Mouse (Mus musculus): ENCODE data around the gene Duoxa1. TPM values are rescaled to one million over a fixed set of nuclear protein-coding genes. Genes with fewer than 3 reads are reported as not detected.

The Duoxa1 gene
- polyA plus RNA-seq, 1 experiment from 2014 or later, result not detected

DNA sequence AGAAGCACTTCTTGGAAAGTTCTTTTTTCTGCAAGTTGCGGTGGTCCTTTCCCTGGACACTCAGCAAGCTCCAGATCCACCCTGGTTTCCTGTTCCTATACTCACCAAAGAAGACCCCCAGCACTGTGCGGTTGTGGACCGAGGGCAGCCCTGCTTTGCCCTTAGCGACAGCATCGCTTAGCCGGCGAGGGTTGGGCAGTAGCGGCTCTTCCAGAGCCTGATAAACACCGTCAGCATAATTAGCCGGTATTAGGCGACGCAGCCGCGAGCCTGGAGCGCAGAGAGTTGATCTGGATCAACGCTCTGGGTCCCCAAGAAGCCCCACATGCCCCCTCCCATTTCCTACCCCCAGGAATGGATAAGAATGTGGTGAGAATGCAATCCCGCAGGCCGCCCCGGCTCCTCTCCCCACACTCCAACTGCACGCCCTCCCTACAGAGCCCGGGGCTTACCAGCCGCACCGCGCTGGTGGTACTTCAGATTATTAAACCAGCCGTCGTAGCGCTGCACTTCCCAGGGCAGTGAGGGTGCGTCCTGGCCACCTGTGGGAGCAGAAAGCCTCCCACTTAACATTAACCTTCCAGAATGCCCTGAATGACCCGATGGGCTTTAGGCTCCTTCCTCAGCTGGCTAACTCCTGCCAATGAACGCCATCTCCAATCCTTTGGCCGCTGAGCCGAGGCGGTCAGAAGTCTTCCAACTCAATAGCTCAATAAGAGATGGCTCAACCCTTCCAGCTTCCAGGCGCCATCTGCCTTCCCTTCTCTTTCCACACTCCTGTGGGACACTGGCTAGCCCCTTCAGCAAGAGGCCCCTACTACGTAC lies 16.0 kb downstream of the Duoxa1 start:
- WGBS, result 2% methylated on average over 35 of the region's 35 CpGs
- H3K9me3 ChIP-seq (ENCODE audit: control insufficient read depth, low read length), result no peaks in the 10 kb centered on the region
- H3K4me2 ChIP-seq (replicated peaks; ENCODE audit: low read depth, low read length), result no peak overlapping the region; the same call in 1 of the 2 replicates
- ATAC-seq (ENCODE audit: low FRiP score), result no peak
- 0 out of 2 replicates have a peak overlapping the region, but pooled peaks have one; percentile 0 for H3K4me3 ChIP-seq (ENCODE audit: low read depth, low read length)
- no peak overlapping the region for H3K9ac ChIP-seq (ENCODE audit: low read depth, low read length)
- peak; percentile 57 for DNase-seq (ENCODE audit: low spot score)
- H3K27me3 ChIP-seq (ENCODE audit: control insufficient read depth, insufficient read depth, low read length), result peaks cover 71% of the 10 kb centered on the region
- H3K36me3 ChIP-seq (ENCODE audit: control insufficient read depth, insufficient read depth, low read length), result no peaks in the 10 kb centered on the region
- H3K27ac ChIP-seq (ENCODE audit: low read depth, low read length), result no peak overlapping the region
- H3K4me1 ChIP-seq (replicated peaks; ENCODE audit: control insufficient read depth, insufficient read depth, low read length), result peaks cover 9% of the 10 kb centered on the region

DNA sequence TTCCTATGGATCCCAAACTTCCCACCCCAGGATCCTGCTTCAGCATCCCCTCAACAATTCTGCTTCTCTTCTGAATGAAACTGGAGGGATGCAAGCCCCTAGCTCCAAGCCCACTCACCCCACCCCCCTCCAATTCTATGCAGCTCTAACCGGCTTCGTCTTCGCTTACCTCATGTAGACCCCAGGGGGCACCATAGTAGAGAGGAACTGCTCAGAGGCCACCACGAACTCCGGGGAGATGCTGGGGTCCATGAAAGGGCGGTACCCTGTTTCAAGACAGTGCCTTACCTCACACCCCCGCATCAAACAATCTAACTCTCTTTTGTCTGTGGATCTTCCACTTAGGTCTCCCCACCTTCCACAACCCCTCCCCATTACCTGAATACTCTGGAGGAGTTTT lies 18.6 kb downstream of the Duoxa1 start:
- peak; percentile 25 for DNase-seq (ENCODE audit: low spot score)
- peaks cover 49% of the 10 kb centered on the region for H3K27me3 ChIP-seq (ENCODE audit: control insufficient read depth, insufficient read depth, low read length)
- WGBS, result 7% methylated on average over 7 of the region's 7 CpGs

DNA sequence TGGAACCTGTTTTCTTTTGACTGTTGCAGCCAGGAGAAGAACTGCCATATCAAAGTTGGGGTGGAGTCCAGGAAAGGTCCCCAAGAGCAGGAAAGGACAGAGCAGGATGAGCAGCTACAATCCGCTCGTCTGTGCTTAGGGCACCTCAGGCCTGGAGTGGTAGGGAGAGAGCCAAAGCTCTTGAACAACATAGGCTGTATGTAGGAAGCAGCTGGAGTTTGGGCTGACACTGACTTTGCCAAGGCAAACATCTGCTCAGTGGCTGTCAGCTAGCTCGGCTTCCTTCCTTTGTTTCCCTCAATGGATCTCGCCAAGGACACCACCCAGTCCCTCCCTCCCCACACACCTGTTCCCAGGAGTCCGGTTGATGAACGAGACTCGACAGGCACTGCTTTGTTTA lies 27.4 kb downstream of the Duoxa1 start:
- Histone ChIP-seq H3K4me3 (ENCODE audit: low read depth, low read length) (no peak overlapping the region), H3K9me3 (ENCODE audit: control insufficient read depth, low read length) (no peaks in the 10 kb centered on the region), H3K9ac (ENCODE audit: low read depth, low read length) (no peak overlapping the region), H3K4me1 (replicated peaks; ENCODE audit: control insufficient read depth, insufficient read depth, low read length) (no peaks in the 10 kb centered on the region), H3K4me2 (replicated peaks; ENCODE audit: low read depth, low read length) (no peak overlapping the region), H3K27me3 (ENCODE audit: control insufficient read depth, insufficient read depth, low read length) (no peaks in the 10 kb centered on the region), H3K27ac (ENCODE audit: low read depth, low read length) (no peak overlapping the region), H3K36me3 (ENCODE audit: control insufficient read depth, insufficient read depth, low read length) (no peaks in the 10 kb centered on the region)
- no peak for DNase-seq (ENCODE audit: low spot score)
- WGBS, result 62% methylated on average over 7 of the region's 7 CpGs
- ATAC-seq (ENCODE audit: low FRiP score), result no peak

More for the DNA sequence above, 18.6 kb downstream of the Duoxa1 start:
- no peak overlapping the region for H3K4me2 ChIP-seq (replicated peaks; ENCODE audit: low read depth, low read length)
- no peak for ATAC-seq (ENCODE audit: low FRiP score)
- H3K9ac ChIP-seq (ENCODE audit: low read depth, low read length), result no peak overlapping the region
- H3K27ac ChIP-seq (ENCODE audit: low read depth, low read length), result no peak overlapping the region
- no peaks in the 10 kb centered on the region for H3K9me3 ChIP-seq (ENCODE audit: control insufficient read depth, low read length)
- no peak overlapping the region for H3K4me3 ChIP-seq (ENCODE audit: low read depth, low read length)
- no peaks in the 10 kb centered on the region for H3K36me3 ChIP-seq (ENCODE audit: control insufficient read depth, insufficient read depth, low read length)
- H3K4me1 ChIP-seq (replicated peaks; ENCODE audit: control insufficient read depth, insufficient read depth, low read length), result peaks cover 6% of the 10 kb centered on the region; the same call in 1 of the 2 replicates

DNA sequence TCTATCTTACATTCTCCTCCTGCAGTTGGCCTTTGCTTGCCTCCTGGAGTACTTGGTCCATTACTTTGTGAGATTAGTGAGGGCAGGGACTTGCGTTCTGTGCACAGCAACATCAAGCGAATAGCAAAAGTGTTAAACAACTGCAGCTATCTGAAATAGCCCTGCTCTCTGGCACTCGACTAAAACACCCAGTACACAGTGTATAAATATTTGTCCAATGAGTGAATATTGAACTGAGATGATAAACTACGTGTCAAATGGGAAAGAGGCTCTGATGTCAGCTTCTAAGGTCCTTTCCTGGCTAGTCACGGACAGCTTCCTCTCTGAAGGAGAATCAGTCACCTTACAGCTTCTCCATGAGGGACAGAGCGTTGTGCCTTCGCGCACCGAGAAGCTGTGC lies 29.4 kb downstream of the Duoxa1 start:
- DNase-seq (ENCODE audit: low spot score), result no peak
- 87% methylated on average over 9 of the region's 9 CpGs for WGBS
- H3K27me3 ChIP-seq (ENCODE audit: control insufficient read depth, insufficient read depth, low read length), result no peaks in the 10 kb centered on the region
- no peaks in the 10 kb centered on the region for H3K9me3 ChIP-seq (ENCODE audit: control insufficient read depth, low read length)
- H3K9ac ChIP-seq (ENCODE audit: low read depth, low read length), result no peak overlapping the region
- no peak overlapping the region for H3K4me2 ChIP-seq (replicated peaks; ENCODE audit: low read depth, low read length)
- H3K4me3 ChIP-seq (ENCODE audit: low read depth, low read length), result no peak overlapping the region
- ATAC-seq (ENCODE audit: low FRiP score), result no peak
- H3K4me1 ChIP-seq (replicated peaks; ENCODE audit: control insufficient read depth, insufficient read depth, low read length), result no peaks in the 10 kb centered on the region
- H3K27ac ChIP-seq (ENCODE audit: low read depth, low read length), result no peak overlapping the region
- H3K36me3 ChIP-seq (ENCODE audit: control insufficient read depth, insufficient read depth, low read length), result no peaks in the 10 kb centered on the region

DNA sequence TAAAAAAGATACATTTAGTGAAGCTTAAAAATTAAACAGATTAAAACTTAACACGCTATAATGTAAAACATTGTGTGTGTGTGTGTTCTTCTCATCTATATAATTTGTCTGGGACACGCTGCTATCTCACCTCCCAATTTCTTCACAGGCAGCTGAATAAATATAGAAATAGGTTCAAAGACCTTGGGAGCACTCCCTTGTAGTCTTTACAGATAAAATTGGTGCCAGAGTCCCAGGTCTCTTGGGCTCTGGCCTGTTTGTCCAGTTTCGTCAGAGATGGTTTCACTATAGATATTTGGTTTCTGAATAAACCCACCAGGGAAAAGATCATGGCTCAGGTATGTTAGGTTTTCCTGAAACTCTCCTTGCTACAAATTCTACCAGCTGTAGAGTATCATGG lies 34.8 kb downstream of the Duoxa1 start:
- Histone ChIP-seq H3K4me3 (ENCODE audit: low read depth, low read length) (no peak overlapping the region), H3K9me3 (ENCODE audit: control insufficient read depth, low read length) (no peaks in the 10 kb centered on the region), H3K4me1 (replicated peaks; ENCODE audit: control insufficient read depth, insufficient read depth, low read length) (no peaks in the 10 kb centered on the region), H3K27me3 (ENCODE audit: control insufficient read depth, insufficient read depth, low read length) (no peaks in the 10 kb centered on the region), H3K9ac (ENCODE audit: low read depth, low read length) (no peak overlapping the region), H3K27ac (ENCODE audit: low read depth, low read length) (no peak overlapping the region), H3K4me2 (replicated peaks; ENCODE audit: low read depth, low read length) (no peak overlapping the region), H3K36me3 (ENCODE audit: control insufficient read depth, insufficient read depth, low read length) (no peaks in the 10 kb centered on the region)
- no peak for DNase-seq (ENCODE audit: low spot score)
- WGBS, result 86% methylated on average over 3 of the region's 3 CpGs
- ATAC-seq (ENCODE audit: low FRiP score), result no peak

DNA sequence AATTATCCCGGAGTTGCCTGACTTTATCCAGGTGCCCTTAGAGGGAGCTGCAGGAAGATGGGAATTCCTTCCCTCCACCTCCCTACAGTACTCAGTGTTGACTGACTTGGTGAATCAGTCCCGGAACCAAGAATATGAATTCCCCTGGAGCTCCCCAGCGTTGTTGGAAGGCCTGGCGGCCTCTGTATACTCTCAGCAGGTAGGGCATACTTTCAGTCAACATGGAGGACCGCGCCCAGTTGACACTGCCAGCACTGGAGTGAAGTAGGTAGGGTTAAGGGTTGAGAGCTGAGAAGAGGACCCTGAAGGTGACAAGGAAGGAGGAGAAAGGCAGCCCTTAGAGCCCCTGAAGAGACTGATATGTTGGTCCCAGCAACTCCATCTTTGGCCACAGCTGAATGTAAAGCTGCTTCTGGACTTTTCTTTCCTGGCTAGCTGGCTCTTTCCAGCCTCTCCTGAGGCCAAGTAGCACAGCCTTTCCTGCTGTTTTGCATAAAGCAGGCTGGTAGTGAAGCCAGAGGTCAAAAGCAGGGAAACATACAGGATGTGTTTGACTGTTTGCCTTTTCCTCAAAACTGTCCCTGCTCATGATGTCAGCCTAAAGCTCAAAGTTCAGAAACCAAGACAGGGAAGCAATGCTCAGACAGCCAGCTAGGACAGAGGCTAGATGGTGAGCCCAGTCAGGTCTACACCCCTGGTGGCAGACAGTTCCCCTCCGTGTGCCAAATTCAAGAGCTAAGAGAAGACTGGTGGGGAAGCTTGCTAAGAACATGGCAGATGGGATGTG lies 46.9 kb downstream of the Duoxa1 start:
- no peaks in the 10 kb centered on the region for H3K27me3 ChIP-seq (ENCODE audit: control insufficient read depth, insufficient read depth, low read length)
- WGBS, result 90% methylated on average over 7 of the region's 7 CpGs
- ATAC-seq (ENCODE audit: low FRiP score) (no peak), DNase-seq (ENCODE audit: low spot score) (no peak)
- no peak overlapping the region for H3K4me2 ChIP-seq (replicated peaks; ENCODE audit: low read depth, low read length)
- no peaks in the 10 kb centered on the region for H3K4me1 ChIP-seq (replicated peaks; ENCODE audit: control insufficient read depth, insufficient read depth, low read length)
- no peak overlapping the region for H3K9ac ChIP-seq (ENCODE audit: low read depth, low read length)
- no peak overlapping the region for H3K4me3 ChIP-seq (ENCODE audit: low read depth, low read length)
- no peaks in the 10 kb centered on the region for H3K9me3 ChIP-seq (ENCODE audit: control insufficient read depth, low read length)
- no peaks in the 10 kb centered on the region for H3K36me3 ChIP-seq (ENCODE audit: control insufficient read depth, insufficient read depth, low read length)
- no peak overlapping the region for H3K27ac ChIP-seq (ENCODE audit: low read depth, low read length)

DNA sequence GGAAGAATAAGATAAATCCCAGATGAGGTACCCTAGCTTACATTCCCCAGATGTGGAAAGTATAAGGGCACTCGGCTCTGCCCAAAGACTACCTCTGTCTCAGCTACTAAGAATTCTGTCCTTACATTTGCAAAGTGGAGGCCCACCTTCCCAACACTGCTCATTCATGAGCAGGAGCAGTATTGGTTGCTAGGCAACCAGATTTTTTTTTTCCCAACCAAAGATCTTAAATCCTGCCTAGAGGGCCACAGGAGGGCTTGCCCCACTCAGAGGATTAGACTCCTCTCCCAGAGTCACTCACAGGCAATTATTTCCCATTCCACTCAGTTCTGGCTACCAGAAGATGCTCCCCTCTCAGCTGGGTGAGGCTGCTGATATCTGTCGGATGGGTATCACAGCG lies 48.8 kb downstream of the Duoxa1 start:
- no peaks in the 10 kb centered on the region for H3K27me3 ChIP-seq (ENCODE audit: control insufficient read depth, insufficient read depth, low read length)
- no peaks in the 10 kb centered on the region for H3K4me1 ChIP-seq (replicated peaks; ENCODE audit: control insufficient read depth, insufficient read depth, low read length)
- 75% methylated on average over 3 of the region's 3 CpGs for WGBS
- H3K4me2 ChIP-seq (replicated peaks; ENCODE audit: low read depth, low read length), result no peak overlapping the region
- no peaks in the 10 kb centered on the region for H3K36me3 ChIP-seq (ENCODE audit: control insufficient read depth, insufficient read depth, low read length)
- H3K4me3 ChIP-seq (ENCODE audit: low read depth, low read length), result no peak overlapping the region
- H3K27ac ChIP-seq (ENCODE audit: low read depth, low read length), result no peak overlapping the region
- ATAC-seq (ENCODE audit: low FRiP score) (peak; percentile 54; the same call in 1 of the 2 replicates), DNase-seq (ENCODE audit: low spot score) (peak; percentile 51)
- H3K9me3 ChIP-seq (ENCODE audit: control insufficient read depth, low read length), result no peaks in the 10 kb centered on the region
- no peak overlapping the region for H3K9ac ChIP-seq (ENCODE audit: low read depth, low read length)

DNA sequence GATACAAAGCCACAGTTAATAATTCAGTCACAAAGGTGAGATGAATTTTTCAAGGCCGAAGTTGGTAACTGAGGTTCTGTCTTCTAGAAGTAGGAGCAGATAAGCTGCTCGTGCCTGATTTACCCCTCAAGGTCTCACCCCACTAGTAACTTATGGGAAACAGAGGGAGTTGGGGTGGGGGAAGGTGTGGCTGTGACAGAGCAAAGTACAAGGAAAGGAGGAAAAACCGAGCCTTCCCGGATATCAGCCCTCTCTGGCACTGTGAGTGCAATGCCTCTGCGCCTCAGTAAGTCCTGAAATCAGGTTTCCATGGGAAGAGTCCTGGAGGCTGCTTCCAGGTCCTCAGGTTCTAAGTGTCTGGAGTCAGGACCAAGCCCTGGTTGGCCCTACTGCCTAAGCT lies 52.8 kb downstream of the Duoxa1 start:
- no peaks in the 10 kb centered on the region for H3K9me3 ChIP-seq (ENCODE audit: control insufficient read depth, low read length)
- H3K27me3 ChIP-seq (ENCODE audit: control insufficient read depth, insufficient read depth, low read length), result no peaks in the 10 kb centered on the region
- WGBS, result 91% methylated on average over 5 of the region's 5 CpGs
- H3K9ac ChIP-seq (ENCODE audit: low read depth, low read length), result no peak overlapping the region
- no peaks in the 10 kb centered on the region for H3K4me1 ChIP-seq (replicated peaks; ENCODE audit: control insufficient read depth, insufficient read depth, low read length)
- no peaks in the 10 kb centered on the region for H3K36me3 ChIP-seq (ENCODE audit: control insufficient read depth, insufficient read depth, low read length)
- no peak overlapping the region for H3K4me3 ChIP-seq (ENCODE audit: low read depth, low read length)
- H3K4me2 ChIP-seq (replicated peaks; ENCODE audit: low read depth, low read length), result no peak overlapping the region
- no peak for ATAC-seq (ENCODE audit: low FRiP score)
- H3K27ac ChIP-seq (ENCODE audit: low read depth, low read length), result no peak overlapping the region
- no peak for DNase-seq (ENCODE audit: low spot score)

Data from hindbrain, embryonic 11.5 days (tissue).